Mouse (Mus musculus): ENCODE measurements around the gene Rapsn.

Gene Rapsn

GRCm38 (mm10) chr2:91053181-91053933 lies 17.9 kb downstream of the Rapsn start:
- DNase-seq (ENCODE audit: low read depth, low spot score) = no peak

- DNase-seq (ENCODE audit: low read depth, low spot score) = peak; percentile 81
Measured at GRCm38 (mm10) chr2:91053934-91054382, 18.5 kb downstream of the Rapsn start, which contains the start of gene Psmc3. Psmc3 (plus strand) TSS chr2:91054009.

DNA sequence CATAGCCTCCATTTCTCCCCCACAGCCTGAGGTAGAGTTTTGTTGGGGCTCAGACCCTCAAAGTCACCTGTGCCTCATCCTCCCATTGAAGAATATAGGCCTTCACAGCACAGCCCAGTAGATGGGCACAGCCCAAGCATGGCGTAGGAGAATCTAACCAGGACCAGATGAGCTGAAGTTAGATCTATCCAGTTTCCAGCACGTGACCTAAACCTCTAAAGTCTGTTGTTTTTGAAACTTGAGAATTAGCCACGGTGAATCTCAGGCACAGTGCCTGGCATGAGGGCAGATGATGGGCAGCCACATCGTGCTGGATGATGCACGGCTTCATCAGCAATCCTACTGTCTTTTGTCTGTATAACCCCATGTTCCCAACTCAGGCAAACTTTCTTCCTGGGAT lies 23.0 kb downstream of the Rapsn start:
- DNase-seq (ENCODE audit: low read depth, low spot score) = no peak

DNA sequence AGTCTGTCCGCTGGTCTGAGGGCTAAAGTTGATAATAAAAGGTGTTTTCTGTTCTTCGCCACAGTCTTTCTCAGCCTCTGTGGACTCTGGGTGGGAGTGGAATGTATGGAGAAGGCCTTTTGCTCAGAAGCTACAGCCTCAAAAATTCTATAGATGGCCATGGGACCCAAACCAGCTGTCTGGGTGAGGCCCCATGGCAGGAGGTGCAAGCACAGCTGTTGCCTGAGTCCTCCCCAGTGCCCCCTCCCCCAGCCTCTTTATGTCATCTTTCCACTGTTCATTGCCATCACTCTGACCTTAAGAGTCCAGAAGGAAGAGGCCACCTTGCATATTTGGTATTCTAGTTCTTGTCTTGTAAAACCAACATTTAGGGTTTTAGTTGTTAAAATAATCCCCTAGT lies 24.0 kb downstream of the Rapsn start:
- no peak for DNase-seq (ENCODE audit: low read depth, low spot score)

GRCm38 (mm10) chr2:91060544-91061355 lies 25.3 kb downstream of the Rapsn start:
- DNase-seq (ENCODE audit: low read depth, low spot score) = no peak

GRCm38 (mm10) chr2:91061849-91062481 lies 26.5 kb downstream of the Rapsn start:
- no peak for DNase-seq (ENCODE audit: low read depth, low spot score)

DNA sequence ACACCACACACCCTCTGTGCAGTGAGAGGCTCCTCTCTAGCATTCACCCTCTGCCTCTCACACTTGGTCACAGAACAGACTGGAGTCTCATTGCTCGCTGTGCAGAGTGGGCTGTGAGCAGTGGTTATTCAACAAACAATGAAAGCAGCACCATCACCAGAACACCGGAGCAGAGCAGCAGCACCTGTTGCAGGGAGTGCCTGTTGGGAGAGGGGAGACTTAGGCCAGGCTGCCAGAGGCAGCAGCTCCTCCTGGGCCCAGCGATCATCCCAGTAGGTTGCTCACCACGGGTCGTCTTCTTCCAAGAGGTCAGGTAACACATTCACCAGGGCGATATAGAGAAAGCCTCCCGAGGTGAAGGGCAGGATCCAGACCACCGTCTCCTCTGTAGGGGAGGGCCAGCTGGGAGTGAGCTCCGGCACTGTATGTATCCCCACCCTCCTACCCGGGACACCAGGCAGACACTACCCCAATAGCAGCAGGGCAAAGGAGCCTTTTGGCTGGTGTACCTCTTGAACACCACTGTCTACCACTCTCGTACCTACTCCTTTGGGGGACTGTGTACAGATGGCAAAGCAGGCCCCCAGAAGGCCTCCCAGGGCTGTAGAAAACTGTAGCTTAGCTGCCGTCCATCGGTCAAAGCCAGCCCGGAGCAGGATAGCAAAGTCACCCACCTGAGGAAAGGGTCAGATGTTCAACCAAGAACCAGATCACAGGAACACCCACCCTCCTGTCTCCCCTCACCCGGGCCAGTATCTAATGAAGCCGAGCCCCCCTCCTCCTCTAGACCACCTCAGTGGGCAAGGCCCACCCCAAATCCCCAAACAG lies 27.6 kb downstream of the Rapsn start:
- no peak for DNase-seq (ENCODE audit: low read depth, low spot score)

- no peak for DNase-seq (ENCODE audit: low read depth, low spot score)
Measured at GRCm38 (mm10) chr2:91064211-91064610, 28.8 kb downstream of the Rapsn start.

DNA sequence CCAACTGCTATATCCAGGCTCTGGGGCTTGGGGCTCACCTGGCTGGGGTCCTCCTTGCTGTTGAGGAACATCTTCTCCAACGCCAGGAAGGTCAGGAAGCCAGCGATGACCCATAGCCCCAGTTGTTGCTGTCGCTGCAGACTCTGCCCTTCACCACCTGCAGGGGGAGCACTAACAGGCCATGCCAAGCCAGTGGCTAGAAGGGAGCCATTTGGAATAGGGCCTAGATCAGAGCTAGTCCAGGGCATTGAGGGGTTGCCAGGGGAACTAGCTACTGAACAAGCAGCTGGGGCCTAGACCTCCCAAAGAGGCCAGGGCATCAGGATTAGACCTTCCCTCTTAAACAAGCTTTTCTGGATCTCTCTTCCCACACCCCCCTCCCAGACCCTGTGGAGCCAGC lies 30.1 kb downstream of the Rapsn start:
- DNase-seq (ENCODE audit: low read depth, low spot score) = no peak

GRCm38 (mm10) chr2:91066455-91066854 lies 31.0 kb downstream of the Rapsn start:
- no peak for DNase-seq (ENCODE audit: low read depth, low spot score)

DNA sequence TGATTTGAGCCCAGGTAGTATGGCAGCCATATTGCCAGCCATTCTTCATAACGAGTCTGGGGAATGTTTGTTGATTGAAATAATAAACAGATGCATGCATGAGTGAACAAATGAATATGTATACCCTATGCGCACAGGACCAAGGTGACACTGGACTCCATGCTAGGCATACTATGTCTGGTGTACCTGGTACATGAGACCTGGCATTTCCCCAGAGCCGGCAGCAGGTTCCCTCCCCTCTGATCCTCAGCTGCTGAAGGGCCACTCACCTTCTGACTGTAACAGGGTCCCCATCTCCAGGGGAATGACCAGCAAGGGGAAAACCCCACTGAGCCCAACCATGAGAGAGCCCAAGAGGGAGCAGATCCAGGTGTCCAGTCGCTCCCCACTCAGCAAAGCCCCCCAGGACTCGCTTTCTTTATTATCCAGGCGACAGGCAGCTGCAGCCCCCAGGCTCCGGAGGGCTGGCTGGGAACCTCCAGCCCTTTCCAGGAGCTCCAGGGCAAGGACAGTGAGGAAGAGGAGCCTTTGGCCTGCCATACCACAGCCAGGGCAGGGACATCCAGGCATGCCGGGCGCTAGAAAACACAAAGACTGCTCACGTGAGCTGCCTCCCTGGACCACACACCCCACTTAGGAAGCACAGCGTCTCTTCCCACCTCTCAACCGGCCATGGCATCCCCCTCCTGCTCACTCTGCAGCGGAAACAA lies 32.9 kb downstream of the Rapsn start:
- no peak for DNase-seq (ENCODE audit: low read depth, low spot score)

DNA sequence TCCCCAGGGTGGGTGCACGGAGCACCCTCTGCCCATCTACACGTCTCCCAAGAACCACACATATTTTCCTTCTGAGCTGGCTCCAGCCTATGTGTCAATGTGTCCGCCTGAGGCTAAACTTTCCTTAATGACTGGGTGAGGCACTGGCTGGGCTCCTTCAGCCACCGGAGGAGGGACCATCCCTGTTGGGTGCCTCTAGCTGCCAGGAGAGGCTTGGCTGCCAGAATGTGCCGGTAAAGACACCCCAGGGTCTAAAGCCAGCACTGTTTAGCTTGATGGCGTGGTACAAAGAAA lies 33.4 kb downstream of the Rapsn start:
- DNase-seq (ENCODE audit: low read depth, low spot score) = no peak

GRCm38 (mm10) chr2:91069306-91070000 lies 34.0 kb downstream of the Rapsn start:
- DNase-seq (ENCODE audit: low read depth, low spot score) = no peak

DNA sequence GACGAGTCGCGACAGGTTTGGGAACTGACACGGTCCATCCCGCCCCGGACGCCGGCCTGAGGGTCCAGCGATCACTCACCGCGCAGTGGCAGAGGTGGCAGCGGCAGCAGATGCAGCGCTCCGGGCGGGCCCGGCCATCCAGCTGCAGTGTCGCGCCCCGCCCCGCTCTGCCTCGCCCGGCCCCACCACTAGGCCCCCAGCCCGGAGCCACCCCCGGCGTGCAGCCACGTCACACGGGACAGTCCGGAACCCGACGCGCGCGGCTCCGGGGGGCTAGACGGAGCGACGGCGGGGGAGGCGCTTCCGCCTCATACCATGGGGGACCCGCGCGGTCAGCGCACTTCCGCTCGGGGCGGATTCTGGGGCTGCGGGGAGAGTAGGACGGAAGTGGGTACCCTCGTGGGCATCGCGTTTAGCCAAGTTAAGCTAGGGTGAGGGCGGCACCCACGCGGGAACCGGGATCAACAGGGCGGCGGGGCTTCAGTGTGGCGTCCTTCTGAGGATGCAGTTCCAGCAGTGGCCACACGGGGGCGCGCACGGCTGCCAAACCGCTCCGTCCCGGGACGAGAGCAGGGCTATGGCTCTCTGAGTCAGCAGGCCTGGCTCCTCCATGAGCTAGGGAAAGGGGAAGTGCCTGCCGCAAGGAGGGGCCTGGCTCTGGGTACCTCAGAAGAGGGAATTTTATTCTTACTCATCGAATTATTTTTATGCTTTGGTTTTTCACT lies 34.8 kb downstream of the Rapsn start, which contains the start of gene Slc39a13:
Gene Slc39a13, minus strand, starts transcription at position 342 of the 725 bp plus-strand sequence.
- peak; percentile 86 for DNase-seq (ENCODE audit: low read depth, low spot score)

DNA sequence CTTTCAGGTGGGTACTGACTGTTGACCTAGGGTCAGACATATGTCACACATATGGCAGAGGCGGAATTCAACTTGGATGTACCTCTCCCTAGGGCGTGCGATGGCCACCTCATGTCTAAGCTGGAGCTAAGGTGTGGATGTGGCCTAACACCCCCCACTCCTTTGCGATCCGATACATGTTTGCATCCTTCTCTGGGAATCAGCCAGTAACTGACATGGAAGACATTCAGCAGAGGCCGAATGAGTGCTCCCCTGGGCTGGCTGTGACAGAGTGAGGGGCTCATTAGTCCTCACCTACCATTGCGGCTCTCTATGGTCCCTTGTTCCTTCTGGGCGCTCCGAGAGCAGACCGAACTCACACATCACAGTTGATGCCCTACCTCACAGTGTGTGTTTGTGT lies 35.6 kb downstream of the Rapsn start:
- no peak for DNase-seq (ENCODE audit: low read depth, low spot score)

- DNase-seq (ENCODE audit: low read depth, low spot score) = no peak
Measured at GRCm38 (mm10) chr2:91072092-91072491, 36.7 kb downstream of the Rapsn start.

DNA sequence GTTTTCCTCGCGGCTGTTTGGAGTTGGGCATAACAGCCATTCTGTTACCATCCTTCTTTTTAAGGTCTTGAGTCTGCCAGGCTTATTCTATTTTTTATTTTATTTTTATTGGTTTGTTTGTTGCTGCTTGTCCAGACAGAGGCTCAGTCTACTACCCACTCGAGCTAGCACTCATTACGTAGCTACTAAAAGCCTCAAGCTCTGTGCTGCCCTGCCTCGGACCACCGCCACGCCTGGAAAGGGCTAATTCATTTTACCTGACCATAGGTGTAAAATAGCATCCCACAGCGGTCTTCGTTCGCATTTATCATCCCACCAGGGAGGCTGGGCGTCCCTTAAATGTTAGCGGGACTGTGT lies 42.5 kb downstream of the Rapsn start:
- no peak for DNase-seq (ENCODE audit: low read depth, low spot score)

GRCm38 (mm10) chr2:91078314-91079025 lies 43.0 kb downstream of the Rapsn start:
- no peak for DNase-seq (ENCODE audit: low read depth, low spot score)

GRCm38 (mm10) chr2:91079026-91079384 lies 43.6 kb downstream of the Rapsn start:
- no peak for DNase-seq (ENCODE audit: low read depth, low spot score)

Data from retina, adult 2 months (tissue).